Mouse (Mus musculus) CD4-positive, CD25-positive, alpha-beta regulatory T cell, adult 2 months (primary cell): ENCODE measurements around the gene 4921504E06Rik.

ENCODE experiments used
- DNase-seq: peaks from one replicate; pipeline ENCODE4 v3.0.0-alpha.2; 2012; ENCODE audit warnings: low read depth, low spot score

Gene 4921504E06Rik

DNA sequence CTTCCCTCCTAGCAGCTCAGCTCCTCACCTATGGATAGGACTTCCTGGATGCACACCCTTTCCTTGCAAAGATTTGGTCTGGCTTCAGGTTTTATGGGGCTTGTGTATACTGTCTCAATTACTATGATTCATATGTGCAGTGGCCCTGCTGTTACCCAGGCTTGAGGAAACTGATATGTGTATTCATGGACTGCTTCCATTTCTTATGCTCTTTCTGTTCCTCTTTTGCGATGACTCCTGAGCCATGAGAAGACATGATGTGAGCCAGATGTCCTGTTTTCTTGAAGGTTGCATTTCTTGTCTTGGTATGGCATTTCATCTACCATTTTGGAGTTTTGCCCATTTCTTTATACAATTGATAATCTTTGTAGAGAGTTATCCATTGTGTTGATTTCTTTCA lies 48.0 kb downstream of the 4921504E06Rik start:
- no peak for DNase-seq

DNA sequence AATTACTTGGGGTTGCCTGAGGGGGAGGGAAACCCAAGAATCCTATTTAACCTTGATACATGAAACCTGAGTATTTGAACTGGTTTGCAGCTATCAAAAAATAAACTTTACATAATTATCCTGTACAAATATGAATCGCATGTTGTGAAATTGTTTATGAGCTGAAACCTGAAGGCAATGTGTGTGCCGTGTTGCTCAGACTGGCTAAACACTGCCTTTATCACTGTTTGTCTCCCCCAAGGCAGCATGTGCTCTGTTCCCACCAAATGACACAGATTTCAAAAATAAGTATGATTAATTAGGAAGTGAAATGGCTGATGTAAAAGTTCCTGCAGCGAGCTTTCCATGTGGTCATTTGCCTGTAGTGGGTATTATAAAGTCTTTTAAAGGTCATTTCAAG lies 63.5 kb downstream of the 4921504E06Rik start:
- no peak for DNase-seq

DNA sequence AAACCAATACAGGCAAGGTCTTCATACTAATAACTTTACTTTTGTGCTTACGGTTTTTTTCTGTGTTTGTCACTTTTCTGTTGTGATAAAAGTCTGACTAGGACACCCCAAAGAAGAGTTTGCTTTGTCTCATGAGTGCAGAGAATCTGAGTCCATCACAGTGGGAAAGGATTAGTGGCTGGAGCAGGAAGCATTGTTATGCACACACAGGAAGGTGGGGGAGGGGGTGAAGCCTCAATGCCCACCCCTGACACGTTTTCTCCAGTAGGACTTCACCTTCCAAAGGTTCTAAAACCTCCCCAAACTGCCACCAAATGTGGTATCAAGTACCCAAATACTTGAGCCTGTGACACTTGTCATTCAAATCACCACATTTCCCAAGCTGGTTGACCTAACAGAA lies 91.8 kb downstream of the 4921504E06Rik start:
- no peak for DNase-seq

DNA sequence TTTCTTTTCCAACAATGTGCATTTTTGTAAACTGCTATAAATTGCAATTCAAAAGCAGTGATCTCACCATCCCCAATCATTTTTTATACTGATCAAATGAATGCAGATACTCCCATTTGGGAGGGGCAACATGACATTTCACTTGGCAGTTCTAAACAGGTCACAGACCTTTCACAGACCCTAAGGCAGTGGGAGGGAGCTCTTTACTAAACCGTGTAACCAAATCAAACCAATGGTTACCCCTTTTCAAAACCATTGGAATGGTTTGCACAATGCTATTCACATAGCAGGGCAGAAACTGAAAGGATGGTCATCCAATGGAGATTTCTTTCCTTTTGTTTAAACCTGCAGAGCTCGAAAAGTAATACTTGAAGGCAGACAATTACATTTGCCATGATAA lies 94.9 kb downstream of the 4921504E06Rik start:
- DNase-seq, result no peak

DNA sequence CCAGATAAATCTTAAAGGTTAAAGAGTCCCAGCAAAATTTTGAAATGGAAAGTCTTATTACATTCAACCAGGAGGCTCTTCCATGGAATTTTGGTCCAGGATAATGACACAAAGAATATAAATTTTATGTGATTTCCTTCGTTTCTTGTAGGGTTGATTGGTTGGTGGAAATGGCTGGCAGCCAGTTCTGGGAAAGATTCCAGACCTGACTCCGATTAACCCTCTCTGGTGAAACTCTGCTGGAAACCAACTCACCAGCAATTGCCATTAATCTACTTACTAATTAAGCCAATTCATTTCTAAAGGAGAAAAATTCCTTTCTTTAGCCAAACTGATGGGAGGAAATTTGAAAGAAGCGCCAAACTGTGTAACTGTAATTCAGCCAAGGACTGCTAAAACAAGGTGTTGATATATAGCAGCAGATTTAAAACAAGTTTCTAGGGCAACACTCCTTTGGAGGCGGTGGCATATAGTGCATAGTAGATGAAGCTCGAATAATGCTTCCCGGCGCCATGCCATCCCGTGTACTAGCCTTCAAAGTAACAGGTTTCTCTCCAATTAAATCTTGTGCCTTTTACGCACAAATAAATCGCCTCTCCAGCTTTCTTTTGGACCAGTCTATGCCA lies 97.7 kb downstream of the 4921504E06Rik start:
- no peak for DNase-seq

DNA sequence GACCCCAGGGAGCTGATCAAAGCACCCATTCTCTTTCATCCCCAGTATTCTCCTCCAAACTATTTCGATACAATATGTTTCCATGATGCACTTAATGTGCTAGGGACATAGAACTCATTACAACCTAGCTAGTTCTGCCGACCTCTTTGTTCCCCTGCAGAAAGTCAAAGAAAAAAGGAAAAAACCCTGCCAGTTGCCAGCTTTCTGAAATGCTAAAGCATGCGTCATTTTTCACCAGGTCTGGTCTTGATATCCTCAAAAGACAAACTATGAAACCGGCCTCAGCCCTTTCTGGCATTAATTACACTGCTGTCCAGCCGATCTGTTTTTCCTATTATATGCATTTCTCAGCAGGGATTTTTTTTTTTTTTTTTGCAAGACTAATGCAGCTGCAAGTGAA lies 98.5 kb downstream of the 4921504E06Rik start:
- no peak for DNase-seq

DNA sequence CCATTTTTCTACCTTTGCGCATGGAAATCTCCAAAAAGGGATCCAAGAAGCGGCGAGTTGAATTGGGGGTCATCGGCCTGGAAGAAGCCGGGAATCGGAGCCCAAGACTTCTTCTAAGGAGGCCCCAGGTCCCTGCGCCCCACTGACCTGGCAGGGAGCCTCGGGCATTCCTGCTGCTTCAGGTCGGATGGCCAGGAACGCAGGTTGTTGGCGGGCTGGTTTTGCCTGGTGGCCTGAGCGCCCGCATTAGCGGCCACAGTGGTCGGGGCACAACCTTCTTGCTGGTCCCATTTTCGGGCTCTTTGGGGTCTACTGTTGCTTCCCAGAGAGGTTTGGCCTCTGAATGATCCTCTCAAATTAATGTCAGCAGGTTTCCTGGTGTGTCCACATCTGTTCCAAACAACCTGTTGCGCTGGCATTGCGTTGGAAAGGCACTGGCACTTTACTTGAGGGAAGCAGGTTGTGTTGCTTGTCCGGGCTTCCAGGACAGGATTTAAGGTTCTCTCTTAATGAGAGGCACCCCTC lies 101.1 kb downstream of the 4921504E06Rik start:
- no peak for DNase-seq

DNA sequence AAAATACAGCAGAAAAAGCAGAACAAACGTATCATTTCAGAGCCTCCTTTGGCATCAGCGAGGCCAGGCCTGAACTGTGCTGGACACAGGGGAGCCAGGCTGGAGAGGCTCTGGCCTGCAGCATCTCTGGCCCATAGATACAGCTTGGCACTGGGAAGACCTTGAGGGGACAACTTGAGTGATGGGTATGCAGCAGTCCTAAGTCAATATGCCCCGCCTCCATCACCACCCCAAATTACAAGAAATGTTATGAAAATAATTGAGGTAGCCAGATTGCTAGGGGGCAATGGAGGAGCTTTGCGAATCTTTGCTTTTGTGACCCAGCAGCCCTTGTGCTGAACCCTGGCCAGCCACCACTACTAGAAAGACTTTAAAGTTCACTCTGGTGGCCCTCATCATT lies 104.4 kb downstream of the 4921504E06Rik start:
- no peak for DNase-seq

DNA sequence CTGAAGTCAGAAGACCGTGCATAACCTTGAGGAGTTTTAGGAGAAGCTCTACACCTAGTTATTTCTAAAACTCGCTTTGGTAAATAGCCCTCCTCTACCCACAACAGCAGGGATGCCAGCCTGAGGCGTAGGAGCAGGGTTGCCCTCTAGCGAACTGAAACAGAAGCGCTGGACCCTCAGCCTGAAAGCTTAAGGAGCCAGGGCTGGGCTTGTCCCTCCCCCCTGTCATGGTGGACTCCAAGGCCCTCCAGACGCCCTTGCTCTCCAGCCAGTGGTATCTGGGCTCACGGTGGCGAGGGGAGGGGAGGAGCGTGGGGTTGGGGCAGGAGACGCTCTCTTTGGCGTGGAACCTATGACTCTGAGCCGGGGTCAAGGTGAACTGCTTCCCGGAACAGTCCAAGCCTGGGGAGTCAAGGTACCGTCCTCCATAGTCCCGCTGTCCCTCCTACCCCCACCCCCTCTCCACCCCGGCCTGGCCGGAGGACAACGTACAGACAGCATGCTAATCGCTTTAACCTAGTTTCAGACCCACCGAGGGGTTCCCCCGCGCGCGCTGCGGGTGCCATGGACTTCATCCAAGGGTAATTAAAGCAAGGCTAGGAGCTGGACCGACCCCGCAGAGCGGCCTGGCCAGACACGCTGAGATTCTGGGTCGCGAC lies 105.5 kb downstream of the 4921504E06Rik start:
- no peak for DNase-seq

DNA sequence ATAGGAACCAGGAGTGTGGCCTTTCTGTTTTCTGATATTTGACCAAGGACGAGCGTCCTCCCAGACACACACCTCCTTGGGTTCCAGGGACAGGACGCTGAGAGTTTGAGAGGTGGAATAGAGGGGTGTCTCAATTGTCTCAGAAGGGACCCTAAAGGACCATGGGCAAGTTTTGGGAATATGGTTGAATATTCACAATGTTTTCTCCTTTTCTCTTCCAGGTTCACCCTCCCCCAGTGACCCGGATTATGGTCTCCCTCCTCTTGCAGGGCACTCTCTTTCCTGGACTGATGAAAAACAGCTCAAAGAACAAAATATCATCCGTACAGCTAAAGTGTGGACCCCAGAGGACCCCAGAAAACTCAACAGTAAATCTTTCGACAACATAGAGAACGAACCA lies 107.0 kb downstream of the 4921504E06Rik start:
- no peak for DNase-seq

DNA sequence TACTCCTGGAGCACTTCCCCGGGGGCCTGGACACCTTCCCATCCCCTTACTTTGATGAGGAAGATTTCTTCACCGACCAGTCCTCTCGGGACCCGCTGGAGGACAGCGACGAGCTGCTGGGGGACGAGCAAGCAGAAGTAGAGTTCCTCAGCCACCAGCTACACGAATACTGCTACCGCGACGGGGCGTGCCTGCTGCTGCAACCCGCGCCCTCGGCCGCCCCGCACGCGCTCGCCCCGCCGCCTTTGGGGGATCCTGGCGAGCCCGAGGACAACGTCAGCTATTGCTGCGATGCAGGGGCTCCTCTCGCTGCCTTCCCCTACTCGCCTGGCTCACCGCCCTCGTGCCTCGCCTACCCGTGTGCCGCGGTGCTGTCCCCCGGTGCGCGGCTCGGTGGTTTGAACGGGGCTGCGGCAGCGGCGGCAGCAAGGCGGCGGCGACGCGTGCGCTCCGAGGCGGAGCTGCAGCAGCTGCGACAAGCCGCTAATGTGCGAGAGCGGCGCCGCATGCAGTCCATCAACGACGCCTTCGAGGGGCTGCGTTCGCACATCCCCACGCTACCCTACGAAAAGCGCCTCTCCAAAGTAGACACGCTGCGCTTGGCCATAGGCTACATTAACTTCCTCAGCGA lies 107.7 kb downstream of the 4921504E06Rik start:
- no peak for DNase-seq

DNA sequence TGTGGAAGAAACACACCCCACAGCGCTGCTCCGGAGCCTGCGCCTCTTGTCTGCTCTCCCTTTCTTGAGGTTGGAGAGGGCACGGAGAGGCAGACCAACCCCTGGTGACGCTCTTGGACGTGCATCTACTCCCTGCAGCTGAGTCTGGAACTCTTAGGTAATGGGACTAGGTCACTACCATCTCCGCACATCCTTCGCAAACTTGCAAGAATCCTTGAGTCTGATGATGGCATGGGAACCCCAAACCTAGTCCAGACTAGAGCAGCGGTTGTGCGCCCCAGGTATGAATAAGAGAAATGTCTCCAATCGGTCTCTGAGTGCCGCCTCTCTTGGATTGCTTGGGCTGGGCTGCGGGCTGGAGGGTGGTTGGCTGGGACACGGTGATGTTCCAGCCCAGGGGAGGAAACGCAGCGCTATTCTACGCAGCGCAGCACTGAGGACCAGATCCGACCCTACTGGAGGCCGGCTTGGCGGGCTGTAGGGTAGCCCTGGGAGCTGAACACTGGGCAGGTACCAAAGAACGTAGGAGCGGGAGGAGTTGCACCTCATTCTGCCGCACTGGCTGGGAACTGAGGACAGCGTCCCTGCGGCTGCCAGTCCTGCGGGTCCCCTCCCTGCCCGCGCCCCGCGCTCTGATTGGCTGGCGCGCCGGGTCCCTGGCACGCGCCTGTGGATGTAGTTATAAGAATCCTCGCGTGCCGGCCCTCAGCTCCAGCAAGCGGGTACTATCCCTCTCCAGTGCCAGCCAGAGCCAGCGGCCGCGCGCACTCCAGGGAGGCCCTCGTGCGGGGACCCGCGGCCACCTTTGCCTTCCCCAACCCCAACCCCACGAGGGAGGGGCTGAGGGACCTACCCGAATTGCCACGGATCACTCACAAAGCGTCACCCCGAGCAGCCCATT lies 108.5 kb downstream of the 4921504E06Rik start, which contains the start of gene Ptf1a:
TSS of gene Ptf1a (plus strand) at position 733 of the 901 bp plus-strand sequence.
- DNase-seq, result no peak

DNA sequence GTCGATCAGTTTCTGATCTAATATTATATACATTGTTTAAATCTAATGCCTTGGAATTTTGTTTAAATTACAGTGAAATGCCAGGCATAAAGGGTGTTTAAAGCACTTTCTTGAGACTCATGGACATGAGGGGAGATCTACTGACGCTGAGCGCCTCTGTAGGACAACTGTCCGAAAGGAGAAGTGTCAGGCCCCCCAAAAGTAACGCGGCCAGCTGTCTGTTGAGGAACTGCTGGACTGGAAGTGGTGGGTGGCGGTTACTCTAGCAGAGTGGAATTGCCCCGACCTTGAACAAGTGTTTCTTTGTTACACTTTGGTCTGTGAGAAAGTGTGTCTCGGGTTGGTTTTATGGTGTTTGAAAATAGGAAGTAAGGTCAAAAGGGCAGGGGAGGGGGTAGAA lies 109.4 kb downstream of the 4921504E06Rik start:
- no peak for DNase-seq

DNA sequence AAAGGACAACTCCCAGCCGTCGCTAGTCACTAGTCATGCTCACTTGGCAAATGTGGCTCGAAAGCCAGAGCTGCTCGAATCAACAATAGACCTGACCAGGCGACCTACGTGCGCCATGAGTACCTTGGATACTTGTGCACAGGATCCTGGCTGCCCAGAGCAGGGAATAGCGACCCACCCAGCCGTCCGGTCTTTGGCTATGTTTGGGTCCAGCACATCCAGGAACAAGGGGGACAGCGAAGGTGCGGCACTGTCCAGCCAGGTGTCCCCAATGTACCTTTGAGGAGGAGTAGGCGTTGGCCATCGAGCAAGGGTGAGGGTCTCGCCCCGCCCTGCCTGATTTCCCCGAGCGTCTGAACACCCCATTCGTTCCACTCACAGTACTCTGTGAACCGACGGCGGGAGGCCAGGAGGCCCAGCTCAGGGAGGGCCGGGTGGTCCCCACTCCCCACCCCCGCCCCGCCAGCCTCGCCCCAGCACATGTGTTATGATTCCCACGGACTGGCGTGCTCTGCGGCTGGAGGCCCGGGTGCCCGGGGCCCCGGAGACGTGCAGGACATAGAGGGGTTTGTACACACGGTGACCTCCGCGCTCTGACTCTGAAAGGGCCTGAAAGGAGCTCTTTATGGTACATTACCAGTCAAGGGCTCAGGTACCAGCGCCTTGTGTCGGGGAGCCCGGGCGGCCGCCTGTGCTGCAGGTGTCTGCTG lies 121.9 kb downstream of the 4921504E06Rik start:
- no peak for DNase-seq

DNA sequence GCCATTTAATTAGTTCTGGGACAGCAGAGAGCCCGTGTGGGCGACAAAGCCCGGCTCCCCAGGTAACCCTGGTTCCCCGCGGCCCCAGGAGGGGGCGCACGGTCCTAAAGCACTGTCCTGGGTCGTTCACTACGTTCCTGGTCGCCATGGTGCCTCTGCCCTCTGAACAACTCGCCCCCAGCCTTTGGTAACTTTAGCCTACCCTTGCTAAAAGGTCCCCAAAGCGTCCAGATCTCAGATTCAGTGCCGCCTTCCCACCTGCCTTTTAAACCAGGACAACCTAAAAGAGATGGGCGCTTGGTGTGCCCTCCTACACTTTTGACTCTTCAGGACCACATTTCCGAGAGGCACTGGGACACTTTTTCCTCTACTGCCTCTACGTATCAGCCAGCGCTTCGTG lies 122.5 kb downstream of the 4921504E06Rik start:
- DNase-seq, result peak; percentile 8

DNA sequence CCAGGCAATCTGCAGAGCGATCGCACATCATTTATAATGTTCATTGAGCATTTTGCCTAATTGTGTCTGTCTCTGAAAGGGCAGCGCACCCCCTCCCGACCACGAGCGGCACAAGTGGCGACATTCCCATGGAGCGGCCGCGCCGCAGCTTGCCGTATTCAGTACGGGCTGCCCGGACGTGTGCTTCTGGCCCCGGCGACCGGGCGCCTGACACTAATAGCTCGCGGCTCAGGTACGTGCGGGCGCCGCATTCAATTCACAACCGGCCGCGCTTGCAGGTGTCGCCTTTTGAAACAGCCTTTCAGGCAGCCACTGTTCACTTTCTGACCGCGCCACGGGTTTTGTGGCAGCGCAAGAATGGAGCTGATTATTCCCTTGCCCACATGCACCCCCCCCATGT lies 123.0 kb downstream of the 4921504E06Rik start:
- DNase-seq, result no peak

DNA sequence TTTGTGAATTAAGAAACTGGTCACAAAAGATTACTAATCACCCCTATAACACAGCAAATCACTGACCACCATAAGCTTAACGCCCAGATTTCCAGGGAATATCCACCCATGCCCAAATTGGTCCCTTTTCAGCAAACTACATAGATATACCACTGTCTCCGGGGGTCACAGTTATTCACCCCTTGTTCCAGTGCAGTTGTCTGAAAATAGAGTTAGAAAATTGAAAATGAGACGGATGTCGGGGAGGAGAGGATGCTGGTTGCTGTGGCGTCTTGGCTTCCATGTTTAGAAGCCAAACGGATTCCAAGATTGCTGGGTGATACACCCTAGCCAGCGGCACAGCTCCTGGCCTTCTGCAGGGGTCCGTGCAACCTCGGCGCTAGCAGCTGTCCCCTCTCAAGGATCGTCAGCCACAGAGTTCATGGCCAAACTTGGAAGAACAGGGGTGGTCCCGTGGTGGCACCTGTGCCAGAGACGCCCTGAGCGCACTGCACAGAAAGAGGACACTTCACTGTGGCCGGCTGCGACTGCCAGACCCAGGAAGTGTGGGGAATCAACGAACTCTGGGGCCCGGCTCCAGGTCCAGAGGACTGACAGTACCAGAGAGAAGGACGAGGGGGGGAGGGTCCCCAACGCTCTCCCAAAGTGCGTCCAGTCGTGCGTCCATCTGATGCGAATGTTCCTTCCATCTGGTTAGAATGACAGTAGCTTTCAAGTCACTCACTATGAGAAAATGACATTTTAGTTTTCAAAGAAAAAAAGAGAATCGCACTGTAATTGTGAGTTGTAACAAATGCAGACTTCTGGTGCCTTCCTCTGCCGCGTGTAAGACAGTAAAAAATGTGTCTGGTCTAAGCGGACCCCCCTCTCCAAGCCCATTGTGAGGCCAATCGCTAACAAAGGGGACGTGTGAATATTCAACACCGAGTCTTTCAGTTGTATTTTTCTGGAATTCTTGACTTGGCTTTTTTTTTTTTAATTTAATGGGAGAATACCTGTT lies 123.7 kb downstream of the 4921504E06Rik start:
- no peak for DNase-seq

DNA sequence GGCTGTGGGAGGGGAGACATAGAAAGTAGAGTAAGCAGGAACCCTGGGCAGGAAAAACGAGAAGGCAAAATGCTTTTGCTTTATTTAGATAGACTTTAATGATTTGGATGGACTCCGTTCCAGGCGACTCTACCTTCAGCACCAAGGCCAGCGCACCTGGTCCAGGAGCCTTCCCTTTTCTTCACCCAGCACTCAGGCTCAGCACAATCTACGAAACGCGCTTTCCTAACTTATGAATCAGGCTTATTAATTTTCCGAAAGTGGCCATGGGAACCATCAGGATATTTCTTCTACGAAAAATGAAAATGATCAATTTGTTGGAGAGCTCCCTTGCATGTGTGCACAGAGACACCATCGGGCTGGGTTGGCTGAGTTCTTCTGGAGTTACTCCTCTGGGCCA lies 124.7 kb downstream of the 4921504E06Rik start:
- DNase-seq, result peak; percentile 23

DNA sequence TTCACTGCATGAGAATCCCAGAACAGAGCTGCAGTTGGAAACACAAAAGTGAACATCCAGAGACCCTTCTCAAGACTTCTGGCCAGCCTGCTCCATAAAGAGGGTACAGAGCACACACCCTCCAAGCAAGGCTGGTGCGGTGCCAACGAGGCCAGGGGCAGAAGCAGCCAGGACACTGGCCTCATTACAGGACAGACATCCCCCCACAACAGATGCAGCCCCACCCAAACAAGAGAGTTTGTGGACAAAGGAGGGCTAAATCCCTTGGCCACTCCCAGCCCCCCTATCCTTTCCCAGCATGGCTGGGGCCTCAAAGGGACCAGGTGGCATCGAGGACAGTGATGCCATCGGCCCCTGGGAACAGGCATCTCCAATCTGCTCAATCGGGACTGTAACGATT lies 130.6 kb downstream of the 4921504E06Rik start:
- DNase-seq, result no peak

DNA sequence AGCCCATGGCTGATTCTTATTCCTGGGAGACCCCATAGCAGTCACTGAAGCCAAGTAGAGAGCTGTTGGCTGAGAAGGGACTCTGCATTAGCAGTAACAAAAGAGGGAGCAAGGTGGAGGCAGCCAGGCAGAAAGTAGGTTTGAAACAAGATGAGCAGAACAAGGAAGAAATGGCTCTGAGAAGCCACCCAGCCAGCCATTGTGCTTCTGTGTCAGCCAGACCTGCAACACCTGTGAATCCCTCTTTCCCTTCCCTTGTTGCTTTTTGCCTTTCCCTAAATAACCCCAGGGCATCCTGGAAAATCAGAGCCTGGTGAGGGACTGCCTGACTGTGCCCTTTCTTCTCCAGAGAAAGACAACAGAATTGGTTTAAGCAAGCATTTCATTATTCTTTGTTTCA lies 131.5 kb downstream of the 4921504E06Rik start:
- DNase-seq, result no peak
